Mouse (Mus musculus) bone marrow macrophage, adult 2 months (primary cell): Measurements from ENCODE around the gene Atg4c.

Source experiments
- CTCF ChIP-seq: IDR thresholded peaks from 2 replicates; pipeline ENCODE4 v1.5.1; 2012; ENCODE audit warnings: low read depth, mild to moderate bottlenecking, low read length, moderate library complexity
- POLR2A ChIP-seq: IDR thresholded peaks from 2 replicates; pipeline ENCODE4 v1.6.1; 2012; ENCODE audit warnings: mild to moderate bottlenecking, low read depth, low read length, borderline replicate concordance

- TF ChIP-seq POLR2A (no peak), CTCF (no peak)
These were observed 30.7 kb upstream of the Atg4c start for GRCm38 (mm10) chr4:99163001-99163400.
